Mouse (Mus musculus): ENCODE measurements around the gene Snrk.

DNA sequence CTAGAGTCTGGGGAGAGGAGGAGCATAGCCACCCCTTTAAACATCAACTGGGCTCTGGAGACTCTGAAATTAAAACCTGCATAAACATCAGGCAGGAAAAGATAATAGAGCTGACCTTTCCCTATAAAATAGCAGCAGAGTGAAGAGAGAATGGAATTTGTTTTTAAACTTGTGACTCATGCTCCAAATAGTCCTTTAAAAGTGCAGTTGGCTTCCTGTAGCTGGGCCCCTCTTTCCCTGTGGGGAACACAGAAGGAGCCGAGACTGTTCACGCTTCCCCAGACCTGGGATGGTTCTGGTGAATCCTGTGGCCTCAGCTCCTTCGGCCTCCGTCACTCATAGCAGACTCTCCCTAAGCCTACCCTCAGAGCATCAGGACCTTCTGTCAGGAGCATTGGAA, 61.4 kb downstream of the Snrk start:
- TF ChIP-seq EP300 (IDR thresholded peaks at IDR 0.05; ENCODE audit: insufficient read depth, low read depth, low read length), result no peak
- no peak for TF ChIP-seq POLR2A (IDR thresholded peaks at IDR 0.05; ENCODE audit: insufficient read depth, low read length)
- no peak for TF ChIP-seq CTCF (IDR thresholded peaks at IDR 0.05; ENCODE audit: low read depth, low read length)

All from ES-Bruce4 (cell line).